Mouse (Mus musculus) fat pad, adult 2 months (tissue): ENCODE measurements around the gene Rfx1.

Source experiments
- DNase-seq: peaks from one replicate; pipeline ENCODE4 v3.0.0-alpha.2; 2011; ENCODE audit warnings: low read depth, low spot score; ENCODE audit errors: extremely low read depth

Gene Rfx1

GRCm38 (mm10) chr8:84137848-84138247, 71.2 kb downstream of the Rfx1 start:
- no peak for DNase-seq

- DNase-seq, result no peak
Observed at GRCm38 (mm10) chr8:84140838-84141237, 74.2 kb downstream of the Rfx1 start.

- peak; percentile 86 for DNase-seq
Observed at GRCm38 (mm10) chr8:84144636-84145245, 78.1 kb downstream of the Rfx1 start.
